Mouse (Mus musculus) brain, embryonic 14.5 days (tissue): Measurements from ENCODE around the gene Arhgap45. TPM values are rescaled to one million over a fixed set of nuclear protein-coding genes. Genes with fewer than 3 reads are reported as not detected.
"Not testable (repeated sequence)": the region's sequence is repeated elsewhere in the genome, so short reads cannot be mapped to it uniquely, and the experiment has no call there.

Experiments used
- DNase-seq: peaks from one replicate; pipeline ENCODE4 v3.0.0-alpha.2; 2011; ENCODE audit warnings: low read depth
- CTCF ChIP-seq: fragments of 200-500 bp; IDR thresholded peaks from 2 replicates; pipeline ENCODE4 v1.5.1; 2012; ENCODE audit warnings: inconsistent platforms, mild to moderate bottlenecking, moderate library complexity, borderline replicate concordance; ENCODE audit not compliant: insufficient read depth, insufficient read length; ENCODE audit errors: extremely low read depth
- POLR2A ChIP-seq: fragments of 200-500 bp; IDR thresholded peaks from 2 replicates; pipeline ENCODE4 v1.6.1; 2012; ENCODE audit warnings: mild to moderate bottlenecking, inconsistent platforms, borderline replicate concordance; ENCODE audit not compliant: poor library complexity, insufficient read depth, insufficient read length, severe bottlenecking; ENCODE audit errors: extremely low read depth
- polyA plus RNA-seq: library from polyadenylated mRNA; depleted of rRNA; stranded (reverse); fragments of >200 nt; gene quantifications from 2 replicates; pipeline ENCODE4 v1.2.3, GENCODE M21; 2012

The Arhgap45 gene
- polyA plus RNA-seq, 1 experiment = 3.4 TPM

DNA sequence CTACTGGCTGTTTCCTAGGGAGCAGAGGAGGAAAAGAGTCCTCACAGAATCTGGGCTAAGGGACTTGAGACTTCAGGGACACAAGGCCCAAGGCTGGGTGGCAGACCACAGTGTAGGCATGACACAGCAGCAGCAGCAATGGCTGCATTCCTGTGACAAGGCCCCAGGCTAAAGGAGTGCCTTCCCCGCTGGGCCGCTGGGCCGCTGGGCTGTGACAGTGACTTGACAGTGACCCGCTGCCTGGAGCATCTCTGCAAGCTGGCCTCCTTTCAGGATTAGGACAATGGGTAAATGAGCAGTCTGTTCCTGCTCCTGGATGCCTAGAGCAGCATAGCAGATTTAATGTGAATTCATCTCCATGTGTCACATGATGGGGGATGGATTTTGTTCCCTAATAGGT lies 27.6 kb downstream of the Arhgap45 start:
- TF ChIP-seq CTCF (no peak), POLR2A (no peak)
- peak; percentile 29 for DNase-seq

DNA sequence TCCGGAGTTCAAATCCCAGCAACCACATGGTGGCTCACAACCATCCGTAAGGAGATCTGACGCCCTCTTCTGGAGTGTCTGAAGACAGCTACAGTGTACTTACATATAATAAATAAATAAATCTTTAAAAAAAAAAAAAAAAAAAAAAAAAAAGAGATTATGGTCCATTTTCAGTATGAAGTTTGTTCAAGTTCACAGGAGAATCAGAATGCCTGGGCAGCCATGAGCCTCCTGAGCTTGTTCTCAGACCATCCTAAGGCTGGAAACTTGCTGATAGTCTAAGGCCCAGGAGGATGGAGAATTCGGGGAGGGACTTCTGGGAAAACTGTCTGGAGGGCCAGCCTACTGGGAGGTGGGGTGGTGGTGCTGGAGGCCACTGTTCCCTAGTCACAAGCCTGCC lies 28.9 kb downstream of the Arhgap45 start:
- not testable (repeated sequence) for DNase-seq

GRCm38 (mm10) chr10:80045766-80046165 lies 29.3 kb downstream of the Arhgap45 start:
- peak; percentile 63 for DNase-seq
- no peak for TF ChIP-seq CTCF
- no peak for TF ChIP-seq POLR2A

DNA sequence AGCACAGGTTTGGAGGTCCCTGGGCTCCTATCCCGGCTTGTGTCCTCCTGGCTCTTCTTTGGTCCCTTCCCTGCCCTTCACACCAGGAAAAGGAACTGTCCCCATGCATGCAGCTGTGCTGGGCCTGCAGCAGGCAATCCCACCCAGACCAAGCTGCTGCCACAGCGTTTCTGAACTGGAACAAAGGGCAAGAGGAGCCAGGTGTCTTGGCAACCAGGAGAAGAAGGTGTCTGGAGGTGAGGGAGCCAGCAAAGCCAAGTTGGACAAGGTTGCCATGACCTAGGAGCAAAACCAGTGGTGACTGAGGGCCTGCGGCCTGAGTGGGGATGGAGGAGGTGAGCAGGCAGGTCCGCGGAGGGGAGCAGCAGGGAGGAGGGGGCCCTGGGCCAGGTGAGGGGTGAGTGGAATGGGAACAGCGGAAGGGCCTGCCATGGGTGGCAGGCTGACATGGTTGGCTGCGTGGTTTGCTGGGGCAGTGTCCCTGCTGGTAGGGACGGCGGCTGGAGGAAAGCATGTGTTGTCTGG lies 30.6 kb downstream of the Arhgap45 start, which contains the start of gene Gpx4:
TSS of gene Gpx4 (plus strand) at position 126 of the 525 bp plus-strand sequence.
- TF ChIP-seq CTCF = no peak
- no peak for TF ChIP-seq POLR2A
- no peak for DNase-seq

GRCm38 (mm10) chr10:80048396-80048795 lies 31.9 kb downstream of the Arhgap45 start:
- peak; percentile 81 for DNase-seq
- TF ChIP-seq CTCF = no peak
- TF ChIP-seq POLR2A = no peak

DNA sequence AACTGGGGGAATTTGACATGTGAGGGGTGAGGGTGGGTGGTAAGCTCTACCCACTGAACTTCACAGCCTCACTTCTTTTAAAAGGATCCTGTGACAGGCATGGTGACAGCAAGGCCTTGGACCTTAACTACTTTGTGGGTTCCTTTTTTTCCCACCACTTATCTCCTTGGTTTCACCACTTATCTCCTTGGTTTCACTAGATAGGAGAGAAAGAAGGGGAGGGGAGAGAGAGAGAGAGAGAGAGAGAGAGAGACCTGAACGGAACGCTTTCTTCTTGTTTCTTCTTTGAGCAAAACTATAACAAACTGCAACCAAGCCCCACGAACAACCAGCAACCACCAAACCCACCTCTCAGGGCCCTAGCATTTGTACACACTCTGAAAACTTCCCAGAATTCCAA lies 32.4 kb downstream of the Arhgap45 start:
- no peak for DNase-seq
- TF ChIP-seq POLR2A (no peak), CTCF (no peak)

DNA sequence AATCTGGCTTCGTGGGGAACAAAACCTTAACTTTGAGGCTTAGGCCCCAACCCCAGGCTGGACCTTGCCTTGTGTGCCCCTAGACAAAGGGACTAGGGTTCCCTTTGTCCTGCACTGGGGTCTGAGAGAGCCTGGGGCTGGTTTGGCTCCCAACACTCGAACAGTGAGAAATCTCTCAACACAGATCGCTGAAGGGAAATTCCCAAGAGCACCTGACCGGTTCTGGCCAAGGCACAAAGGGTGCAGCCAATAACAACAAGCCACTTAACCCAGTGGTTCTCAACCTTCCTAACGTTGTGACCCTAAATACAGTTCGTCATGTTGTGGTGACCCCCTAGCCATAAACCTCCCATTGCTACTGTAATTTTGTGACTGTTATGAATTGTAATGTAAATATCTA lies 33.8 kb downstream of the Arhgap45 start:
- TF ChIP-seq CTCF = no peak
- TF ChIP-seq POLR2A = no peak
- DNase-seq = no peak

DNA sequence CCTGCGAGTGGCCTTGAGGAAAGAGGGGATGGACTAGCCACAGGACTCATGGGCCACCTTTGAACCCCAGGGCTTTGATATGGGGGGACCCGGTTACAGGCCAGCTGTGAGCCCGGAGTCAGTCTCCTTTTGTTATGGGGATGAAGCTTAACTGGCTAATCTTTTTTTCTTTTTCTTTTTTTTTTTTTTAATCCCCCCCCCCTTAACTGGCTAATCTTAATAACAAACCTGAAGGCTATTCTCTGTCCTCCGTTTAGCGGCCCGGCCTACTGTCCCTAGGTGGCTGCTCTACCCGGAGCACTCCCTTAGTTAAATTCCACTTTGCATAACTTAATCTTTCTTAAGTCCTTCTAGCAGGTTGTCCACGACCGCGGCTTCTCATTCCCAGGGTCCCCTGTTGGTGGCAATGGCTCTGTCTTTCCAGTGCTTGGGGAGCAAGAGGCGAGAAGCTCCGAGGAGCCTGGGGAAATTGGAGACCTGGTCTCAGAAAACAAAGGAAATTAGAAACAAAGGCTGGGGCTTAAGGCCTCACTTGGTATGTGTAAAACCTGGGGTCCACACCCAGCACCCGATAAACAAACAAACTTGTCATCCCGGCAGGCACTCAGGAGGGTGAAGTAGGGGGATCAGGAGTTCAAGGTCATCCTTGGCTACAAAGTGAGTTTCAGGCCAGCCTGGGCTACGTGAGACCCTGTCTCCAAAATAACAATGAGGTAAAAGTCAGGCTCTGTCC lies 34.6 kb downstream of the Arhgap45 start:
- no peak for TF ChIP-seq CTCF
- no peak for TF ChIP-seq POLR2A
- DNase-seq = no peak

GRCm38 (mm10) chr10:80051618-80052373 lies 35.3 kb downstream of the Arhgap45 start:
- TF ChIP-seq CTCF (no peak), POLR2A (no peak)
- no peak for DNase-seq

DNA sequence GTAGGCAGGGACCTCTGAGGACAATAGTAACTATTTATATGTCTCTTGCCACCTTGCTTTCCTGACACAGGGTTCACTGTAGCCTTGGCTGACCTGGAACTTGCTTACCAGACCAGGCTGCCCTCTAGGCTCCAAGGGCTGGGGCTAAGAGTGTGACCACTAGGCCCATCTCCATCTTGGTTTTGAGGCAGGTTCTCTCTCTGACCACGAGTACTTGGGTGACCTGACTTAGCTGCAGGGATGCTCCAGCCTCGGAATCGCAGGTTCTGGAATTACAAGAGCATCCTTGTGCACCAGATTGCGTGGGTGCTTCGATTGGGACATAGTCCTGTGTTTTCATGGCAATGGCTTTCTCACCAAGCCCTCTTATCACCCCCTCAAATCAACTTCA lies 35.9 kb downstream of the Arhgap45 start:
- TF ChIP-seq POLR2A (no peak), CTCF (no peak)
- DNase-seq = no peak

DNA sequence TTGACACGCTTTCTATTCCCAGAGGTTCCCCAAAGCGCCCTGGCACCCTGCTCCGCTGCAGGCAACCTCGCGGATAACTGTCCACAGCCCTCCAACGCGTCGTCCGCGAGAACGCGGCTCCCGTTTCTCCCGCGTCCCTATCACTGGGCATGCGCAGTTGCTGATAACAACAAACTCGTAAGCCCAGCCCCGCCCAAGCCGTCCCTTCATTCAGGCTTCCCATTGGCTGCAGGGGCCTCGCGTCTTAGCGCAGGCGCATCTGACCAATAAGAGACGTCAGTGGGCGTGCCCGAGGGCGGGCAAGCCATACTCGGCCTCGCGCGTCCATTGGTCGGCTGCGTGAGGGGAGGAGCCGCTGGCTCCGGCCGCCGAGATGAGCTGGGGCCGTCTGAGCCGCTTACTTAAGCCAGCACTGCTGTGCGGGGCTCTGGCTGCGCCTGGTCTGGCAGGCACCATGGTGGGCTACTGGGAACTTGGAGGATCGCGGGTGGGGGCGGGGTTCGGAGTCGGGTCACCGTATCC lies 36.9 kb downstream of the Arhgap45 start:
- DNase-seq = peak; percentile 100
- TF ChIP-seq POLR2A = peak; percentile 85; the same call in 1 of the 2 replicates
- TF ChIP-seq CTCF = no peak
